Mouse (Mus musculus) embryonic facial prominence, embryonic 10.5 days (tissue): Measurements from ENCODE around the gene Rsl1d1. TPM values are rescaled to one million over a fixed set of nuclear protein-coding genes. Genes with fewer than 3 reads are reported as not detected.
A peak's percentile ranks its signal among the peaks of the same experiment; 100 is the strongest.
"Not testable (repeated sequence)": the region's sequence is repeated elsewhere in the genome, so short reads cannot be mapped to it uniquely, and the experiment has no call there.

Source experiments
- DNase-seq: peaks from one replicate; pipeline ENCODE4 v3.0.0-alpha.2; 2017; ENCODE audit warnings: low spot score
- H3K27ac ChIP-seq: fragments of 300-500 bp; sonication (generic); replicated peaks from 2 replicates; pipeline ENCODE4 v1.5.1; 2016; ENCODE audit warnings: mild to moderate bottlenecking
- H3K27me3 ChIP-seq: fragments of 300-500 bp; sonication (generic); replicated peaks from 2 replicates; pipeline ENCODE4 v1.6.1; 2016; ENCODE audit warnings: low read depth, mild to moderate bottlenecking; ENCODE audit not compliant: poor library complexity, severe bottlenecking
- H3K36me3 ChIP-seq: fragments of 300-500 bp; sonication (generic); replicated peaks from 2 replicates; pipeline ENCODE4 v1.6.1; 2016; ENCODE audit warnings: mild to moderate bottlenecking, moderate library complexity
- H3K4me1 ChIP-seq: fragments of 300-500 bp; sonication (generic); 2 replicates; pipeline ENCODE4 v1.6.1; 2016
- H3K4me3 ChIP-seq: fragments of 300-500 bp; sonication (generic); 2 replicates; pipeline ENCODE4 v1.5.1; 2016; ENCODE audit warnings: mild to moderate bottlenecking, moderate library complexity
- H3K9me3 ChIP-seq: fragments of 300-500 bp; sonication (generic); 2 replicates; pipeline ENCODE4 v1.6.1; 2016; ENCODE audit warnings: mild to moderate bottlenecking
- WGBS: fragments of 180-500 bp; shearing (Covaris S2); methylation state at CpG from one replicate; pipeline ENCODE4 v1.1.7; 2016; 5-methylcytosine and 5-hydroxymethylcytosine counted together
- microRNA-seq: library from miRNA; unstranded; fragments of <30 nt; microRNA quantifications from one replicate; pipeline ENCODE4, GENCODE M21; 2017
- polyA plus RNA-seq: library from polyadenylated mRNA; unstranded; fragments of >200 nt; fragmentation: Nextera tagmentation; extraction: Ambion mirVana; gene quantifications from 2 replicates; pipeline ENCODE4 v1.2.1, GENCODE M21; 2016

The Rsl1d1 gene
- polyA plus RNA-seq, 1 experiment from 2014 or later, result 290 TPM

DNA sequence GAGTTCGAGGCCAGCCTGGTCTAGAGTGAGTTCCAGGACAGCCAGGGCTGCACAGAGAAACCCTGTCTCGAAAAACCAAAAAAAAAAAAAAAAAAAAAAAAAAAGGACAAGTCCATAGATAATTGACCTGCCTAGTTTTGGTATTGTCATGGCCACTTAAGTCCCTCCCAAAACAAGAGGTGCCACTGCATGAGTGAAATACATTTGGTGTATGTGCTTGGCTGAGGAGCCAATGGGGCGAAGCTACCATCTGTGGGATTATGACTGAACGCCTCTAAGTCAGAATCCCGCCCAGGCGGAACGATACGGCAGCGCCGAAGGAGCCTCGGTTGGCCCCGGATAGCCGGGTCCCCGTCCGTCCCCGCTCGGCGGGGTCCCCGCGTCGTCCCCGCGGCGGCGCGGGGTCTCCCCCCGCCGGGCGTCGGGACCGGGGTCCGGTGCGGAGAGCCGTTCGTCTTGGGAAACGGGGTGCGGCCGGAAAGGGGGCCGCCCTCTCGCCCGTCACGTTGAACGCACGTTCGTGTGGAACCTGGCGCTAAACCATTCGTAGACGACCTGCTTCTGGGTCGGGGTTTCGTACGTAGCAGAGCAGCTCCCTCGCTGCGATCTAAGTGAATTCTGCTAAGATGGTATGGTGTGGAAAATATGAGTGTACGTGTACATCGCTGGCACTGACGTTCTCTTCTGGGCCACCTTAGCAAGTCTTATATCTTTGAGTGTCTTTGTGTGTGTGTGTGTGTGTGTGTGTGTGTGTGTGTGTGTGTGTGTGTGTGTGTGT is 59.2 kb downstream of the Rsl1d1 start:
- not testable (repeated sequence) for DNase-seq, H3K27ac ChIP-seq, H3K4me3 ChIP-seq, H3K4me1 ChIP-seq, H3K27me3 ChIP-seq, H3K9me3 ChIP-seq
- WGBS, result 14% methylated on average over 56 of the region's 56 CpGs
- H3K36me3 ChIP-seq, result peaks cover 85% of the 10 kb centered on the region

Small RNAs within 50 kb of the gene (microRNA-seq; reads per million reads assigned to microRNA genes)
- gene Gm23935, result 200 reads per million, percentile 57 among the genes with 10 or more reads in this experiment

Other genes starting within 250 kb of the Rsl1d1 start
- 56.5 and 59.5 TPM in 2 replicates for gene Snn, start 142.4 kb downstream of the Rsl1d1 start, polyA plus RNA-seq
- 97.3 and 115 TPM in 2 replicates for gene Litaf, start 137.2 kb downstream of the Rsl1d1 start, polyA plus RNA-seq
- gene Txndc11, start 68.7 kb downstream of the Rsl1d1 start, polyA plus RNA-seq, result 27.9 and 28.7 TPM in 2 replicates
- gene Zc3h7a, start 26.9 kb downstream of the Rsl1d1 start, polyA plus RNA-seq, result 83.7 and 88.5 TPM in 2 replicates
- 93.2 and 98.2 TPM in 2 replicates for gene Gspt1, start 51.0 kb upstream of the Rsl1d1 start, polyA plus RNA-seq
- not detected in 2 replicates for gene Tnfrsf17, start 110.5 kb upstream of the Rsl1d1 start, polyA plus RNA-seq
- 10.7 and 12.1 TPM in 2 replicates for gene Snx29, start 119.6 kb upstream of the Rsl1d1 start, polyA plus RNA-seq